Mouse (Mus musculus) heart, postnatal 0 days (tissue): ENCODE data around the gene Ezh1.

Source experiments
- CTCF ChIP-seq: IDR thresholded peaks from 2 replicates; pipeline ENCODE4 v1.5.1; 2016; ENCODE audit warnings: antibody characterized with exemption, control low read depth, low read depth
- EP300 ChIP-seq: IDR thresholded peaks from 2 replicates; pipeline ENCODE4 v1.6.1; 2016; ENCODE audit warnings: antibody characterized with exemption, low read depth

DNA sequence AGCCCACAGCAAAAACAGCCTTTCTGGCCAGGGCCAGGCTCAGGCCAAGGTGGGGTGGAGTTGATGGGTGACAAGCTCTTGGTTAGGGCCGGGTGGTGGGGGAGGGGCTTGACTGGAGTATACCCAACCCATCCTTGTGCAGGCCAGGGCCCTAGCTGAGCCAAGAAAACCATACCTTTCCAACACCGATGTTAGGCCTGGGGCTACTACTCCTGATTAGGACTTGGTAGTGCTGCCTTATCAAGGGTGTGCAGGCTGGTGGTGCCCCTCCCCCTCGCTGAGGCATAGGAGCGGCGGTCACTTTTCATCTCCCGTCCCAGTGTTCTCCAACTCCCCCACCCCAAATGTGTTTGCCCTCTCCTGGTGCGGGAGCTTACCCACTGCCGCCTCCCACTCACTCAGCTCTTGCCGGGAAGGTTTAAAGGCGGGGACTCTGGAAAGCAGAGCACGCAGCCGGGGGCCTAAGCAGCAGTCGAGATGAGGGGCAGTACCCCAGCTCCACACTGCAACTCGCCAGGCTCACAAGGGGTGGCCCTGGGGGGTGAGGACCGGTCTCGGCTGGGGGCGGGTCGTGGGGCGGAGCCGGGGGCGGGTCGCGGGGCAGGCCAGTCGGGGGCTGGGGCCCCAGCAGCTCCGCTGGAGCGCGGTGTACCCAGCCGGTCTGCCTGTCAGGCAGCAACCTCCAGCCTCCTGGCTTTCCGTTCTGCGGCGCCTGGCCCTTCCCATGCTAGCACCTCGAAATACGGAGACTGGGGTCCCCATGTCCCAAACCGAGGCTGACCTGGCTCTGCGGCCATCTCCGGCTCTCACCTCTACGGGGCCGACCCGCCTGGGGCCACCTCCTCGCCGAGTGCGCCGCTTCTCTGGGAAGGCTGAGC is 33.9 kb upstream of the Ezh1 start, which contains the start of gene Wnk4:
- TF ChIP-seq EP300 (no peak), CTCF (no peak)
